Comparison of ENCODE assay signal across 22 mouse cellular contexts in the genomic region with DNA sequence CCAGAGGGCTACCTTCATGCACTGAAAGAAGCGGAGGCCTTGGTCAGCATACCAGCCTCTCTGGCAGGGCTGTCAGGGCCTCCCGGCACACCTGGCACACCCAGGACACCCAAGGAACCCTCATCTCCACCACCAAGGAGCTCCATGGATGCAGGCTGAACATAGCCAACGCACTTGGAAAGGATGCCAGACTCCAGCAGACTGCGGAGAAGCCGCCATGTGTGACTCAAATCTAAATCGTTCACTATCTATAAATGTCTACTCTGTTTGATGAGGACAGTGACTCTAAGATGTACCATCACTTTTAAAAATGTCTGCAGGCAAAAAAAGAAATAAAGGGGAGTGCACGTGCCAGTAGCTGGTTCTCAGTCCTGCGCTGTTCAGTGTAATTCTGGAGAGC. TPM values are rescaled to one million over a fixed set of nuclear protein-coding genes. Genes with fewer than 3 reads are reported as not detected.
DNase-seq lines count a peak whose midpoint lies in the region; ATAC-seq lines count a peak whose summit lies in the region.
"Had no signal": no experiment of that assay in that cellular context is flagged by ENCODE, and none has a peak within 500 bp of the region (broad histone marks: within the 10 kb centered on the region; RNA-seq: fewer than 3 reads in every experiment).

No protein-coding gene starts in this region.

- no peak for DNase-seq in frontal cortex, postnatal 10 days (ENCODE audit: low spot score in 2 of 2)
- DNase-seq in frontal cortex, postnatal 36 days (ENCODE audit: low spot score in 2 of 2): peak; percentile 15 to 26
- DNase-seq in frontal cortex, postnatal 14 days (ENCODE audit: low spot score in 2 of 2): no peak
- DNase-seq in brain, adult 2 months (ENCODE audit: low read depth, low spot score): peak; percentile 53
- no peak for DNase-seq in layer of hippocampus, postnatal 25 days (ENCODE audit: extremely low spot score in 1 of 2, low spot score in 1 of 2)
- DNase-seq: adrenal gland, adult 2 months; adrenal gland, adult 8-10 months; adrenal gland, postnatal 10 days; adrenal gland, postnatal 14 days; adrenal gland, postnatal 25 days; adrenal gland, postnatal 36 days; B cell, adult 2 months; cerebellum, adult 11 months; cerebellum, adult 11-12 months; cerebellum, adult 18-20 months; cerebellum, adult 2 months had no signal

- peak; percentile 88 for ATAC-seq in frontal cortex, adult (ENCODE audit: low TSS enrichment)
- ATAC-seq: activated CD4-positive, CD25-positive, alpha-beta regulatory T cell, adult 4 months; CD4-positive, CD25-positive, alpha-beta regulatory T cell, adult 4 months; Patski had no signal

RNA-seq across cellular contexts. Expression of a gene that starts 7.3 kb away (rescaled TPM):
- 10 to 100 TPM; 35.5 to 37.0 TPM for total RNA-seq in layer of hippocampus, postnatal 25 days (2021)

RNA-seq across cellular contexts. Expression of a gene that starts 17.8 kb away (rescaled TPM):
- total RNA-seq in layer of hippocampus, postnatal 25 days (2021): 10 to 100 TPM in 1 of 2 experiments, 1 to 10 TPM in 1; 9.8 to 12.4 TPM

RNA-seq across cellular contexts. Expression of a gene that starts 42.6 kb away (rescaled TPM):
- total RNA-seq in layer of hippocampus, postnatal 25 days (2021): under 1 TPM; 0.12 to 0.17 TPM
- total RNA-seq: CH12.LX, MEL had no signal

Comparison
In these comparisons a context has a peak if more than half of its experiments do, and no peak if none do; other contexts are left out.
1. DNase-seq: peak in frontal cortex, postnatal 36 days (2 of 2) and brain, adult 2 months (single experiment); none in frontal cortex, postnatal 10 days (0 of 2), frontal cortex, postnatal 14 days (0 of 2) and layer of hippocampus, postnatal 25 days (0 of 2).